Mouse (Mus musculus): ENCODE measurements around the gene Prkci.

DNA sequence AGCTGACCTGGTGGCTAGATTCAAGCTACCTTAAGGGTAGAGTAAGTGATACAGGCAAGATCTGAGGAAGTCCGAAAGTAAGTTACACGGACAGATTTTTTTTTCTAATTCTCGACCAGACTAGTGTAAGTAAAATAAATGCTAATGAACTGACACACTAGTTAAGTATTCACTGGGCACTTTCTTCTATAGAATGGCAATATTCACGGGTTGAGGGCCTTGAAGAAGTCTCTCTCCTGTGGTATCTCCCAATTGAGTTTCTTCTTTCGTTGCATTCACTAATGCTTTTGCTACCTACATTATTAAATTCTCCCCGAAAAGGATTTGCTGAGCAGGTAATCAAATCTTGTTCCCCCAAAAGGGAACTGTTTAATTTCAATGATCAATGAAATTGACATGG is 688 bp upstream of the Prkci start:
- TF ChIP-seq CTCF (IDR thresholded peaks at IDR 0.05; ENCODE audit: insufficient read depth, low read depth, low read length): no peak
- no peak for TF ChIP-seq POLR2A (IDR thresholded peaks at IDR 0.05; ENCODE audit: insufficient read depth, low read depth, low read length)

All from olfactory bulb, adult 2 months (tissue).